Mouse (Mus musculus) liver, postnatal 0 days (tissue): Measurements from ENCODE around the gene Magi2. TPM values are rescaled to one million over a fixed set of nuclear protein-coding genes. Genes with fewer than 3 reads are reported as not detected.

Source experiments
- ATAC-seq: fragments of 200-750 bp; cut with Nextera tagmentation; 2 replicates; pipeline ENCODE4 v1.8.0; 2017; ENCODE audit warnings: mild to moderate bottlenecking, moderate library complexity
- DNase-seq: peaks from one replicate; pipeline ENCODE4 v3.0.0-alpha.2; 2016
- H3K27ac ChIP-seq: fragments of 300-500 bp; sonication (generic); 2 replicates; pipeline ENCODE4 v1.5.1; 2014; ENCODE audit warnings: antibody characterized with exemption, moderate library complexity, mild to moderate bottlenecking, low read depth
- H3K27me3 ChIP-seq: fragments of 300-500 bp; sonication (generic); 2 replicates; pipeline ENCODE4 v1.6.1; 2014; ENCODE audit warnings: low read length, control low read depth, mixed read lengths; ENCODE audit not compliant: insufficient read depth
- H3K36me3 ChIP-seq: fragments of 300-500 bp; sonication (generic); replicated peaks from 2 replicates; pipeline ENCODE4 v1.6.1; 2014; ENCODE audit warnings: mild to moderate bottlenecking, control low read depth, low read length, moderate library complexity, mixed read lengths; ENCODE audit not compliant: insufficient read depth
- H3K4me1 ChIP-seq: fragments of 300-500 bp; sonication (generic); 2 replicates; pipeline ENCODE4 v1.6.1; 2014; ENCODE audit warnings: antibody characterized with exemption, mild to moderate bottlenecking, control low read depth; ENCODE audit not compliant: insufficient read depth
- H3K4me2 ChIP-seq: fragments of 300-500 bp; sonication (generic); 2 replicates; pipeline ENCODE4 v1.6.1; 2014; ENCODE audit warnings: low read depth, mild to moderate bottlenecking, low read length, moderate library complexity, mixed read lengths
- H3K4me3 ChIP-seq: fragments of 300-500 bp; sonication (generic); 2 replicates; pipeline ENCODE4 v1.5.1; 2014; ENCODE audit warnings: low read depth, low read length
- H3K9ac ChIP-seq: fragments of 300-500 bp; sonication (generic); replicated peaks from 2 replicates; pipeline ENCODE4 v1.6.1; 2014; ENCODE audit warnings: mild to moderate bottlenecking, moderate library complexity
- H3K9me3 ChIP-seq: fragments of 300-500 bp; sonication (generic); 2 replicates; pipeline ENCODE4 v1.6.1; 2016; ENCODE audit warnings: mild to moderate bottlenecking, control low read depth, low read length, mixed read lengths
- CTCF ChIP-seq: sonication (generic); IDR thresholded peaks from 2 replicates; pipeline ENCODE4 v1.5.1; 2016; ENCODE audit warnings: antibody characterized with exemption, low read depth
- EP300 ChIP-seq: IDR thresholded peaks from 2 replicates; pipeline ENCODE4 v1.6.1; 2016; ENCODE audit warnings: antibody characterized with exemption, low read depth, mild to moderate bottlenecking
- WGBS: fragments of 180-500 bp; shearing (Covaris S2); extraction: QIAGEN DNeasy Blood & Tissue Kit; methylation state at CpG from one replicate; pipeline ENCODE4 v1.1.7; 2014; ENCODE audit not compliant: insufficient replicate concordance; 5-methylcytosine and 5-hydroxymethylcytosine counted together
- polyA plus RNA-seq: library from polyadenylated mRNA; unstranded; fragments of >200 nt; fragmentation: Nextera tagmentation; extraction: Ambion mirVana; gene quantifications from 2 replicates; pipeline ENCODE4 v1.2.1, GENCODE M21; 2015

The Magi2 gene
- polyA plus RNA-seq, 1 experiment from 2014 or later, result 0.08 TPM

- Histone ChIP-seq H3K9ac (no peak overlapping the region), H3K4me3 (no peak overlapping the region), H3K27ac (no peak overlapping the region), H3K4me1 (no peaks in the 10 kb centered on the region), H3K27me3 (no peaks in the 10 kb centered on the region), H3K9me3 (no peaks in the 10 kb centered on the region), H3K4me2 (no peak overlapping the region), H3K36me3 (no peaks in the 10 kb centered on the region)
- TF ChIP-seq EP300 (no peak), CTCF (no peak)
- WGBS, result 73% methylated on average over 10 of the region's 10 CpGs
- no peak for DNase-seq
- no peak for ATAC-seq
These were observed 1442.0 kb downstream of the Magi2 start for GRCm38 (mm10) chr5:20668736-20669355.

GRCm38 (mm10) chr5:20669456-20669855 is 1442.6 kb downstream of the Magi2 start:
- no peak for ATAC-seq
- no peaks in the 10 kb centered on the region for H3K4me1 ChIP-seq
- no peaks in the 10 kb centered on the region for H3K9me3 ChIP-seq
- no peak overlapping the region for H3K4me3 ChIP-seq
- no peak overlapping the region for H3K9ac ChIP-seq
- H3K27me3 ChIP-seq, result no peaks in the 10 kb centered on the region
- no peak for TF ChIP-seq EP300
- no peak for TF ChIP-seq CTCF
- DNase-seq, result no peak
- H3K27ac ChIP-seq, result no peak overlapping the region
- no peak overlapping the region for H3K4me2 ChIP-seq
- WGBS, result 77% methylated on average over 5 of the region's 5 CpGs
- no peaks in the 10 kb centered on the region for H3K36me3 ChIP-seq

- Histone ChIP-seq H3K9ac (no peak overlapping the region), H3K9me3 (no peaks in the 10 kb centered on the region), H3K4me3 (no peak overlapping the region), H3K4me1 (no peaks in the 10 kb centered on the region), H3K4me2 (no peak overlapping the region), H3K27me3 (no peaks in the 10 kb centered on the region), H3K36me3 (no peaks in the 10 kb centered on the region), H3K27ac (no peak overlapping the region)
- DNase-seq (no peak), ATAC-seq (no peak)
- TF ChIP-seq CTCF, result no peak
- TF ChIP-seq EP300, result no peak
- 42% methylated on average over 1 of the region's 1 CpGs for WGBS
These were observed 1445.0 kb downstream of the Magi2 start for GRCm38 (mm10) chr5:20671826-20672225.

DNA sequence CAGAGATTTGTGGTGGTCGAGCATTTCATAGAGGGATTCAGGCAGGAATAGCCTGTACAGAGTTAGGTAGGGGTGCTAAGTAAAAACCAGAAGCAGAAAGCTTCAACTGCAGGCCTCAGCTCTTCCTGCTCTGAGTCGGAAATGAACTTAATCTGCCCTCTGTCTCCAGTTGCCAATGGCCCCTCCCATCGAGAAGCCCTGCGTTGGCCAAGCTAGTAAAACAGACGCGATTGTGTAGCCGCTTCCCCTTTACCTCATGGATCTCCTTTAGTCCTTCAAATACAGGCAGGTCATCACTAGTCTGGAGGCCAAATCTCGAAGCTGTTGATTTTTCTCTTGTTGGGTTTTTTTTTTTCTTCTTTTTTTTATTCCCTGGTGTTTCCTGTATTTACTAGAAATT is 1447.7 kb downstream of the Magi2 start:
- 63% methylated on average over 8 of the region's 8 CpGs for WGBS
- H3K4me1 ChIP-seq, result no peaks in the 10 kb centered on the region
- no peak overlapping the region for H3K4me2 ChIP-seq
- no peaks in the 10 kb centered on the region for H3K27me3 ChIP-seq
- H3K9ac ChIP-seq, result no peak overlapping the region
- no peak overlapping the region for H3K27ac ChIP-seq
- TF ChIP-seq EP300 (no peak), CTCF (no peak)
- DNase-seq, result no peak
- no peak overlapping the region for H3K4me3 ChIP-seq
- H3K9me3 ChIP-seq, result no peaks in the 10 kb centered on the region
- no peak for ATAC-seq
- no peaks in the 10 kb centered on the region for H3K36me3 ChIP-seq

DNA sequence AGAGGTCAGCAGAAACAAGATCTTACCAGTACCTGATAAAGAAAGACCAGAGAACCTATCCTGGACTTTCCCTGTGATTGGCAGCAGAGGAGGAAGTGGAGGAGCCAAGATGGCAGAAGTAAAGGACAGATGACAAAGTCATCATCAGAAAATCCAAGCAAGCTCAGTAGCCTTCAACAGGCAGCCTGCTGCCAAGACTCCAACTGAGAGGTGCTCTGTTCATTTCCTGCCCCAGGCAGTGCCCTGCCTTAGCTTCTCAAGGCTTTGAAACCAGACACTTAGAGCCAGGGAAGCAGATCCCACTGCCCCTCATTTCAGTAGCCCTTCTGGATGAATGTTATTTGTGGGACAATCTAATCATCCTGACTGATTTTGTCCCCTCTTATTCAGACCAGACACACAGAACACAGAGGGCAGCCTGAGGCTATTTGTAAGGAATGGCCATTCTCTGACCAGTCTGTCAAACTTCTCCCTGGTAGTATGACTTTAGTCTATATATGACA is 1448.4 kb downstream of the Magi2 start:
- TF ChIP-seq EP300 (no peak), CTCF (no peak)
- H3K4me1 ChIP-seq, result no peaks in the 10 kb centered on the region
- no peak overlapping the region for H3K4me2 ChIP-seq

GRCm38 (mm10) chr5:20676193-20676871 is 1449.5 kb downstream of the Magi2 start:
- H3K4me1 ChIP-seq, result no peaks in the 10 kb centered on the region
- H3K4me2 ChIP-seq, result no peak overlapping the region
- TF ChIP-seq CTCF, result no peak
- TF ChIP-seq EP300, result no peak
- H3K9me3 ChIP-seq, result no peaks in the 10 kb centered on the region
- no peak for ATAC-seq
- H3K36me3 ChIP-seq, result no peaks in the 10 kb centered on the region
- no peak overlapping the region for H3K9ac ChIP-seq
- DNase-seq, result no peak
- H3K27ac ChIP-seq, result no peak overlapping the region
- 53% methylated on average over 7 of the region's 7 CpGs for WGBS
- H3K4me3 ChIP-seq, result no peak overlapping the region
- no peaks in the 10 kb centered on the region for H3K27me3 ChIP-seq

More for the DNA sequence above, 1448.4 kb downstream of the Magi2 start:
- no peak for ATAC-seq
- Histone ChIP-seq H3K36me3 (no peaks in the 10 kb centered on the region), H3K9ac (no peak overlapping the region), H3K9me3 (no peaks in the 10 kb centered on the region), H3K4me3 (no peak overlapping the region), H3K27me3 (no peaks in the 10 kb centered on the region), H3K27ac (no peak overlapping the region)
- DNase-seq, result no peak
